Mouse (Mus musculus) brain, embryonic 14.5 days (tissue): ENCODE measurements at regions not wholly inside any gene's neighbourhood (a gene's known extent, or its start where the extent isn't known, plus 50 kb on each side); places are given as distances from the start of the nearest gene placed in this dataset.

Experiments used
- CTCF ChIP-seq: fragments of 200-500 bp; IDR thresholded peaks from 2 replicates; pipeline ENCODE4 v1.5.1; 2012; ENCODE audit warnings: inconsistent platforms, mild to moderate bottlenecking, moderate library complexity, borderline replicate concordance; ENCODE audit not compliant: insufficient read depth, insufficient read length; ENCODE audit errors: extremely low read depth
- POLR2A ChIP-seq: fragments of 200-500 bp; IDR thresholded peaks from 2 replicates; pipeline ENCODE4 v1.6.1; 2012; ENCODE audit warnings: mild to moderate bottlenecking, inconsistent platforms, borderline replicate concordance; ENCODE audit not compliant: poor library complexity, insufficient read depth, insufficient read length, severe bottlenecking; ENCODE audit errors: extremely low read depth

DNA sequence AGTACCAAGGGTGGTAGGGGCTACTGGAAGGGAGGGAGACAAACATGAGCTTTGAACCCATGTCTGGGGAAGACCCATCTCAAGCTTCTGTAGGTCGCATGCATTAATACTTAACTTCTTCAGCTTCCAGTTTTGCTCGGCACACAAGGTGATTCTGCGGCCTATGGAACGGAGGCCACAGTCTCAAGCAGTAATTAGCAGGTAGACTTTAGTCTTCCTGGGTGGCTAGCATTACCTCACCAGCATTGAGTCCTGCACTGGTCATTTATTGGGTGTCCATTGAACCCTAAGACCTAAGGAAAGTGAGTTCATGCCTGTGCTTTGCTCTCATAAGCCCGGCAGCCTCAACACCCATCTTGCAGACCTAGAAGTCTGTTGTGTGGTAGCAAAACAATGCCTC, 74.4 kb upstream of the Tiam2 start:
- TF ChIP-seq CTCF (no peak), POLR2A (no peak)
